Mouse (Mus musculus): Measurements from ENCODE around the gene Med4. TPM values are rescaled to one million over a fixed set of nuclear protein-coding genes. Genes with fewer than 3 reads are reported as not detected.

The Med4 gene
- not detected in 2 replicates for polyA plus RNA-seq (2012; ENCODE audit: insufficient read depth, insufficient read length, low replicate concordance, missing spikeins)

- Histone ChIP-seq H3K4me1 (ENCODE audit: control insufficient read depth, insufficient read depth, low read length) (peaks cover 10% of the 10 kb centered on the region), H3K27ac (ENCODE audit: insufficient read depth, low read depth, low read length) (no peak within 1 kb of the TSS), H3K4me3 (ENCODE audit: insufficient read depth, low read depth, low read length) (peak within 1 kb of the TSS; percentile 89)
- under 1% methylated on average over 41 of the region's 41 CpGs for WGBS
- TF ChIP-seq CTCF (IDR thresholded peaks at IDR 0.05; ENCODE audit: insufficient read depth, low read depth, low read length) (peak; percentile 100), POLR2A (IDR thresholded peaks at IDR 0.05; ENCODE audit: insufficient read depth, low read depth, low read length) (peak; percentile 40; the same call in 1 of the 2 replicates)
These were observed at the start of gene Med4 for GRCm38 (mm10) chr14:73509765-73510423. Gene Med4 (plus strand): TSS chr14:73510025.

GRCm38 (mm10) chr14:73460514-73461134, 49.2 kb upstream of the Med4 start:
- no peak overlapping the region for H3K4me3 ChIP-seq (ENCODE audit: insufficient read depth, low read depth, low read length)
- no peak overlapping the region for H3K27ac ChIP-seq (ENCODE audit: insufficient read depth, low read depth, low read length)
- H3K4me1 ChIP-seq (ENCODE audit: control insufficient read depth, insufficient read depth, low read length): no peaks in the 10 kb centered on the region
- WGBS: 74% methylated on average over 12 of the region's 12 CpGs
- TF ChIP-seq CTCF (IDR thresholded peaks at IDR 0.05; ENCODE audit: insufficient read depth, low read depth, low read length): no peak
- TF ChIP-seq POLR2A (IDR thresholded peaks at IDR 0.05; ENCODE audit: insufficient read depth, low read depth, low read length): no peak

- H3K4me1 ChIP-seq (ENCODE audit: control insufficient read depth, insufficient read depth, low read length): no peaks in the 10 kb centered on the region
- no peak overlapping the region for H3K27ac ChIP-seq (ENCODE audit: insufficient read depth, low read depth, low read length)
- TF ChIP-seq CTCF (IDR thresholded peaks at IDR 0.05; ENCODE audit: insufficient read depth, low read depth, low read length): no peak
- no peak for TF ChIP-seq POLR2A (IDR thresholded peaks at IDR 0.05; ENCODE audit: insufficient read depth, low read depth, low read length)
- H3K4me3 ChIP-seq (ENCODE audit: insufficient read depth, low read depth, low read length): no peak overlapping the region
- WGBS: 83% methylated on average over 4 of the region's 4 CpGs
These were observed 47.6 kb upstream of the Med4 start for GRCm38 (mm10) chr14:73462211-73462610.

DNA sequence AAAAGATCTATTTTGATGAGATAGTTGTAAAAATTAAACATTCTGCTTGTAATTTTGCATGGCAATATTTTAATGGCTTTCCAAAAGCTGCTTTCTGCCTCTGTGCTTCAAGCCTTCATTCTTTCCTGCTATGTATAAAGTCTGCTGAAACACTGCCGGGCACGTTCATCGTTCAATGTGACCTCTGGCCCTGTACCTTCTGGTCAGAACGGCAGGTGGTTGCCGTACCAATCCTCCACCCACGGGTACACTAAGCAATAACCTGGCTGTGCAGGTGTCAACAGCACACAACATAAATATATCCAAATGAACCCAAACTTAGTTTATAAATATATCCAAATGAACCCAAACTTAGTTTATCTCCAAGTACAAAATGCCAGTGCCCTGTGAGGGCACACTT, 42.1 kb upstream of the Med4 start:
- 83% methylated on average over 6 of the region's 6 CpGs for WGBS
- H3K4me3 ChIP-seq (ENCODE audit: insufficient read depth, low read depth, low read length): no peak overlapping the region
- TF ChIP-seq POLR2A (IDR thresholded peaks at IDR 0.05; ENCODE audit: insufficient read depth, low read depth, low read length) (no peak), CTCF (IDR thresholded peaks at IDR 0.05; ENCODE audit: insufficient read depth, low read depth, low read length) (no peak)

GRCm38 (mm10) chr14:73469506-73469905, 40.3 kb upstream of the Med4 start:
- Histone ChIP-seq H3K4me1 (ENCODE audit: control insufficient read depth, insufficient read depth, low read length) (peaks cover 3% of the 10 kb centered on the region; the same call in 1 of the 2 replicates), H3K27ac (ENCODE audit: insufficient read depth, low read depth, low read length) (no peak overlapping the region), H3K4me3 (ENCODE audit: insufficient read depth, low read depth, low read length) (no peak overlapping the region)
- WGBS: 94% methylated on average over 7 of the region's 7 CpGs
- TF ChIP-seq CTCF (IDR thresholded peaks at IDR 0.05; ENCODE audit: insufficient read depth, low read depth, low read length) (no peak), POLR2A (IDR thresholded peaks at IDR 0.05; ENCODE audit: insufficient read depth, low read depth, low read length) (no peak)

More for the DNA sequence above, 42.1 kb upstream of the Med4 start:
- H3K27ac ChIP-seq (ENCODE audit: insufficient read depth, low read depth, low read length): no peak overlapping the region
- H3K4me1 ChIP-seq (ENCODE audit: control insufficient read depth, insufficient read depth, low read length): peaks cover 3% of the 10 kb centered on the region; the same call in 1 of the 2 replicates

DNA sequence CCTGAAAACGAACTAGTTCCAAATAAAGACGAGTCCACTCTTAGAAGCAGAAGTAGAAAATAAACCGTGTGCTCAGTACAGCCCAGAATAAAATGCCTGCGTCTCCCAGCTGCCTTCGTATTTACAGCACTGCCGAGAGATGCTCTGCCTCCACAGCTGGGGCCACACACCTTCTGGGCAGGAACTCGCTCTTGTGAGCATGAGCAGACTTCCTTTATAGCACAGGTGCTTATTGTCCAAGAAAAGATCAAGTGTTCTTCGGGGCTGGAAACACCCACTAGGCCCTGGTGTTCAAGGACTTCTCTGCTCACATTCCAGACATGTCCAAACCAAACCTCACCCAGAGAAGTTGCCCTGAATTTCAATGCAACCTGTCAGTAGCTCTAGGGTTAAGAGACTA, 39.2 kb upstream of the Med4 start:
- 49% methylated on average over 8 of the region's 8 CpGs for WGBS
- TF ChIP-seq CTCF (IDR thresholded peaks at IDR 0.05; ENCODE audit: insufficient read depth, low read depth, low read length) (no peak), POLR2A (IDR thresholded peaks at IDR 0.05; ENCODE audit: insufficient read depth, low read depth, low read length) (no peak)
- peaks cover 8% of the 10 kb centered on the region for H3K4me1 ChIP-seq (ENCODE audit: control insufficient read depth, insufficient read depth, low read length)
- no peak overlapping the region for H3K4me3 ChIP-seq (ENCODE audit: insufficient read depth, low read depth, low read length)
- no peak overlapping the region for H3K27ac ChIP-seq (ENCODE audit: insufficient read depth, low read depth, low read length)

DNA sequence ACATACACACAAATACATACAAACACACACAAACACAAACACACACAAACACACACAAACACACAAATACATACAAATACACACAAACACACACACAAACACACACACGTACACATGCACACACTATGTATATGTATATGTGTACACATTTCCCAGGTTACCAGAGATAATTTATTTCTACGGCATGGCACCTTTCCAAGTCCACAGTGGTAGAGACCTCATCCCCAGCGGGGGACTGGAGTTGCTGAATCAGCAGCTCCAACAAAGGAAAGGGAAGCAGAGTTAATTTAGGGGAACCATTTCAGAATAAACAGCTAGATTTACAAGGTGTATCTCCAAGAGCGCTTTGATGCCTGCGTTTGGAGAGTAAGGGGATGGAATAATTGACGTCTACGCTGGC, 37.6 kb upstream of the Med4 start:
- Histone ChIP-seq H3K27ac (ENCODE audit: insufficient read depth, low read depth, low read length) (no peak overlapping the region), H3K4me1 (ENCODE audit: control insufficient read depth, insufficient read depth, low read length) (peaks cover 20% of the 10 kb centered on the region), H3K4me3 (ENCODE audit: insufficient read depth, low read depth, low read length) (no peak overlapping the region)
- TF ChIP-seq CTCF (IDR thresholded peaks at IDR 0.05; ENCODE audit: insufficient read depth, low read depth, low read length): no peak
- no peak for TF ChIP-seq POLR2A (IDR thresholded peaks at IDR 0.05; ENCODE audit: insufficient read depth, low read depth, low read length)
- WGBS: 70% methylated on average over 7 of the region's 7 CpGs

DNA sequence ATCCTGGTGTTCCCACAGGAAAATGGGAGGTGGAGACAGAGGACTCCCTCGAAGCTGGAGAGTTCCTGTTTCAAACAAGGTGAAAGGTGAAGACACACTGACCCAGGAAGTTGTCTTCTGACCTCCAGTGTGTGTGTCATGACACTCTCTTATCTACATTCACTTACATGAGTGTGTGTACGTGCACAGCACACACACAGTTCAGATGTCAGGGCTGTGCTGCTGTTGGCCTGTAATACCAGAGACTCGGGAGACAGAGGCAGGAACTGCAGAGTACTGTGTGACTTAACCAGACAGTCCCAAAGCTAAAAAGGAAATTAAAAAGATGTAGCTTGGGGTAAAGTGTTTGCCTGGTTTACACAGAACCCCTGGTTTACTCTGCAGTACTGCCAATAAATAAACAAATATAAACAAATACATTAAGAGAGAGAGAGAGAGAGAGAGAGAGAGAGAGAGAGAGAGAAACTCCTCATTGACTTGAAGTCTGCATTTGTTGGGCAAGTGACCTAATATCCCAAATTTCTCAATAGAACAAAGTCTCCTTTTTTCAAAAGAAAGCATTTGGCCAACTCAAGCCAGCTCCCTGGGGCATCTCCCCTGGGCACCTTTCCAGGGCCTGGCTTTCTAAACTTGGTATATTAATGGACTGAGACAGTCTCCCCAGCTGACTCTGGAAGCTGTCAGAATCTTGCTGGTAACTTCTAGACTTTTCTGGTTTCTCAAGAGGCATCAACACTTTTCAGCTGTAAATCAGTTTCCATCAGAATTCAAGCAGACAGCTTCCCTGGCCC, 36.0 kb upstream of the Med4 start:
- Histone ChIP-seq H3K27ac (ENCODE audit: insufficient read depth, low read depth, low read length) (peak overlapping the region; percentile 7; the same call in 1 of the 2 replicates), H3K4me3 (ENCODE audit: insufficient read depth, low read depth, low read length) (no peak overlapping the region), H3K4me1 (ENCODE audit: control insufficient read depth, insufficient read depth, low read length) (peaks cover 20% of the 10 kb centered on the region)
- TF ChIP-seq POLR2A (IDR thresholded peaks at IDR 0.05; ENCODE audit: insufficient read depth, low read depth, low read length) (no peak), CTCF (IDR thresholded peaks at IDR 0.05; ENCODE audit: insufficient read depth, low read depth, low read length) (no peak)
- WGBS: 58% methylated on average over 3 of the region's 3 CpGs
